Mouse (Mus musculus) thymus, postnatal 25 days (tissue): ENCODE measurements at regions not wholly inside any gene's neighbourhood (a gene's known extent, or its start where the extent isn't known, plus 50 kb on each side); places are given as distances from the start of the nearest gene placed in this dataset.
A peak's percentile ranks its signal among the peaks of the same experiment; 100 is the strongest.

Source experiments
- DNase-seq: peaks from one replicate; pipeline ENCODE4 v3.0.0; 2022

- DNase-seq, result no peak
Measured at GRCm38 (mm10) chr17:84129204-84129603, 58.5 kb downstream of the Zfp36l2 start.

GRCm38 (mm10) chr17:84128262-84128661 lies 59.5 kb downstream of the Zfp36l2 start:
- no peak for DNase-seq

- peak; percentile 35 for DNase-seq
Measured at GRCm38 (mm10) chr17:84126168-84126567, 61.6 kb downstream of the Zfp36l2 start.

GRCm38 (mm10) chr17:84123161-84123560 lies 64.6 kb downstream of the Zfp36l2 start:
- DNase-seq, result no peak

- no peak for DNase-seq
Measured at GRCm38 (mm10) chr17:84122486-84123131, 65.1 kb downstream of the Zfp36l2 start.

- peak; percentile 67 for DNase-seq
Measured at GRCm38 (mm10) chr17:84121291-84121690, 66.5 kb downstream of the Zfp36l2 start.

- DNase-seq, result peak; percentile 90
Measured at GRCm38 (mm10) chr17:84119221-84120017, 68.3 kb downstream of the Zfp36l2 start.

GRCm38 (mm10) chr17:84118781-84119180 lies 69.0 kb downstream of the Zfp36l2 start:
- no peak for DNase-seq

GRCm38 (mm10) chr17:84118271-84118670 lies 69.5 kb downstream of the Zfp36l2 start:
- peak; percentile 64 for DNase-seq

- DNase-seq, result peak; percentile 70
Measured at GRCm38 (mm10) chr17:84117756-84118155, 70.0 kb downstream of the Zfp36l2 start.

- DNase-seq, result peak; percentile 74
Measured at GRCm38 (mm10) chr17:84116340-84117279, 71.1 kb downstream of the Zfp36l2 start.

GRCm38 (mm10) chr17:84115957-84116339 lies 71.8 kb downstream of the Zfp36l2 start:
- DNase-seq, result no peak

- DNase-seq, result peak; percentile 43
Measured at GRCm38 (mm10) chr17:84115133-84115532, 72.6 kb downstream of the Zfp36l2 start.

- DNase-seq, result no peak
Measured at GRCm38 (mm10) chr17:84114279-84114994, 73.3 kb downstream of the Zfp36l2 start.

- peak; percentile 97 for DNase-seq
Measured at GRCm38 (mm10) chr17:84113608-84114278, 74.0 kb downstream of the Zfp36l2 start.

- DNase-seq, result no peak
Measured at GRCm38 (mm10) chr17:84112411-84113031, 75.2 kb downstream of the Zfp36l2 start.

- no peak for DNase-seq
Measured at GRCm38 (mm10) chr17:84111787-84112370, 75.9 kb downstream of the Zfp36l2 start.

GRCm38 (mm10) chr17:84110945-84111344 lies 76.8 kb downstream of the Zfp36l2 start:
- DNase-seq, result no peak

GRCm38 (mm10) chr17:84110000-84110695 lies 77.6 kb downstream of the Zfp36l2 start:
- DNase-seq, result no peak

- no peak for DNase-seq
Measured at GRCm38 (mm10) chr17:84107946-84108686, 79.6 kb downstream of the Zfp36l2 start.
